Mouse (Mus musculus) right cerebral cortex, adult 2 months (tissue): ENCODE measurements at regions not wholly inside any gene's neighbourhood (a gene's known extent, or its start where the extent isn't known, plus 50 kb on each side); places are given as distances from the start of the nearest gene placed in this dataset.
A peak's percentile ranks its signal among the peaks of the same experiment; 100 is the strongest.
"Not testable (repeated sequence)": the region's sequence is repeated elsewhere in the genome, so short reads cannot be mapped to it uniquely, and the experiment has no call there.

Experiments used
- DNase-seq, 2 experiments: peaks; one replicate each; pipeline ENCODE4 v3.0.0; 2021 to 2022; ENCODE audit warnings: low spot score in 2 of 2

DNA sequence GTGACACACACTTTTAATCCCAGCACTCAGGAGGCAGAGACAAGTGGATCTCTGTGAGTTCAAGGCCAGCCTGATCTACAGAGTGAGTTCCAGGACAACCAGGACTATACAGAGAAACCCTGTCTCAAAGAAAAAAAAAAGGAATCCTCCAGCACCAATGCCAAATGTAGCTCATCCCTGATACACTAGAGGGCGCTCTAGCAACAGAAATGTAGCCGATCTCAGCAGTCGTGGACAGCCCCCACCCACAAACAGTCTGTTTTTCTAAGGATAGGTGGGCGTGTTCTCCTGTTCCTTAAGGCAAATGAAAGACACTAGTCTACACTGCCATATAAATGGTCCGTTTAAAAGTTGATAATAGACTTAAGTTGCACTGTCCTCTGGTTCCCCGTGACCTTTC is 2447.9 kb upstream of the Gm8797 start:
- peak; percentile 18 to 24 for DNase-seq

DNA sequence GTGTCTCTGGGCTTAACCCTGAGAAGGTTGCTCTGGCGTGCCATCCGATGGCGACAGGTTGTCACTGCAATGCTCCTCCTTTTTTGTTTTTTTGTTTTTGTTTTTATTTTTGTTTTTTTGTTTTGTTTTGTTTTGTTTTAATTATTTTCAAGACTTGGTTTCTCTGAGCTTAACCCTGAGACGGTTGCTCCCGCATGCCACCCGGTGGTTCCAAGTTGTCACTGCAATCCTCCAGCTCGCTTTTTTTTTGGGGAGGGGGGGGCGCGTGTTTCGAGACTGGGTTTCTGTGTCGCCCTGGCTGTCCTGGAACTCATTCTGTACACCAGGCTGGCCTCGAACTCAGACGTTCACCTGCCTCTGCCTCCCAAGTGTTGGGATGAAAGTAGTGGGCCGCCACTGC is 2442.1 kb upstream of the Gm8797 start:
- no peak for DNase-seq

DNA sequence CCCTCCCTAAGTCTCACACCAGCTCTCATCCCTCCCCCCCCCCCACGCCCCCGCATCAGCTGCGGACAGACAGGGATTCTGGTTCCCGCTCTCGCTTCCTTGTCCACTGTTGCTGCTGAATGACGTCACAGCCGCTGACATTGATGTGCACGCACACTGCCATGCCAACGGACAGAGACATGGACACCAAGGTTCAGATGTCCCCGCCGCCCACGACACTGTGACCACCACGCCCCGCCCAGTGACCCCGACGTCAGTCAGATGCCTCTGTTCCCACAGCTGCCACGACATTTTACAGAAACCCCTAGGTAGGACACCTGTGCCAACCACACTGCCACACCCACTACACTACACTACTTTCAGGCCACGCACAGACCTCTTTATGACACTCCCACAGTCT is 2441.6 kb upstream of the Gm8797 start:
- DNase-seq = no peak

DNA sequence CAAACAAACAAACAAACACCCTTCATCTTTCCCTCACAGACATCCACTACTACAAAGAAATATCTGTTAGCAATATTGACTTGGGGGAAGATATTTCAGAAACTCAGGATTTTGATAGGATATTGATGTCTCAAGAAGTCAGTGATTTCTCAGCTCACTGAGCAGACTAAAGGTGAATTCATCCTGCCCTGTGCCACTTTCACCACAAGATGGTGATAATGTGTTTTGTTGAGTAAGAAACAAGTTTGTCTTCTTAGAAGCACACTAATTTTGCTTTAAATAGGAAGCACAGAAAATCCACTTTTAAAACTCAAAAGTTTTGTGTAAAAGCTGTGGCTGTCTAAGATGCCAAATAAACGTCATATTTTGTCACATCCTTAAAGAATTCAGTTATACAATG is 2439.8 kb upstream of the Gm8797 start:
- DNase-seq = peak; percentile 6 to 31

DNA sequence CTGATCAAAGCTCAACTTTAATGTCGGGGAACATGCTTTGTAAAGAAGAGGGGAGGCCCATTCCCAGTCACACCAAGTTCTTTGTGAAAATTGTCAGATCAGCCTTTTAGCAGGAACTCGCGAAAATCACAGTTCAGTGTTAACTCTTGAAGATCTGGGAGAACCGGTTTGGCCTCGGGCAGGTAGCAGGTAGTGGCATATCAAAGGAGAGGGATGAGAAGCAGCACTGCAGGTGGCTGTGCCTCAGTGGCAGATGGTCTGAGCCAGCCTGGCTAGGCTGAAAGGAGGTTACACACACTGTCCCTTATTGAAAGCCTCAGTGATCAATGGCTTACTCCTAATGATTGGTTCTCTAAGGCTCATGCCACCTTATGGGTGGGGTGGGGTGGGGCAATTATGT is 2401.0 kb upstream of the Gm8797 start:
- no peak for DNase-seq

DNA sequence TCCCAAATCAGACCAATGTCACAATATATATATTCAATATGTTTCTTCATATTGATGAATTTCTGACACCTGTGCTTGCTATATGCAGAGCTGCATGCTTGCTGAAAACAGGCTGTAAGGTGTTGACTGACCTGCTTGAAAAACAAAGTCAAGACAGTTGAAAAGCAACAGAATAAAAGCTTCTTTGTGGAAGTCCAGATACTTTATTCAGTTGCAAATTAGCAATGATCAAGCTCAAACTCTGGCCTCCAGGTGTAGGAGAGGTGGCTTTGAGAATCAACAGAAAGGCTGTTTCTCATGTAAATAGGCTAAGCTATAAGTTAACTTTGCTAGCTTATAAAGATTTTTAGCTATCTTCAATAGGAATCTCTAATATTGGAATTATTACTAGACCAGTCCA is 2379.7 kb upstream of the Gm8797 start:
- DNase-seq = not testable (repeated sequence)

DNA sequence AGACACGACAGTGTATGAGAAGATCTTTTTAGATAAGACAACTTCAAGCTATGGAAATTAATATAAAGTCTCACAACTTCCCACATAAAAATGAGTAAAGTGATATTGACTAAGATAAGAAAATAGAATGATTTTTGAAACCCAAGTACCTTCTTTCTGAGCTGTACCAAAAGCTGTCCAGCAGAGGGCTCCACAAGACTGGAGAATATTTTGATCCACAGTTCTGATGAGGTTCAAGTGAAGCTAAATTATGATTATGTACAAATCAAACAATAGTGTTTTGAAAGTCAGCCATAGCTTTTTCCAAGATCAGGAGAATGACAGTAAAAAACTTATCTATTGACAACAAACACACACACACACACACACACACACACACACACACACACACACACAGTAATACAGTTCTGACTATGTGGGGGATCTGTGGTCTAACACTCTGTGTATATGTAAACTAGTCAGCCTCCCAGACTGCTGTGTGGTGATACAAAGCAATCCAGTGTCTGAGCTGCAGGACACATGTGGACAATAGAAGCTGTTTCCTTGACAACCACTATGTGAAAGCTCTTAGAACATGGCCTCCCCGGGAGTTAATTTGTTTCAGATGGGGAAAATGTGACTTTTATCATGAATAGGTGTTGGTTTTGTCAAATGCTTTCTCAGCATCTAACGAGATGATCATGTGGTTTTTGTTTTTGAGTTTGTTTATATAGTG is 2362.4 kb upstream of the Gm8797 start:
- no peak for DNase-seq
